Mouse (Mus musculus): ENCODE measurements around the gene Sdf4.

GRCm38 (mm10) chr4:156054606-156055005, 61.9 kb downstream of the Sdf4 start:
- TF ChIP-seq CTCF (IDR thresholded peaks at IDR 0.05): no peak
- TF ChIP-seq EP300 (IDR thresholded peaks at IDR 0.05; ENCODE audit: insufficient read depth, low read depth, low read length): no peak

All from heart, adult 2 months (tissue).